10 mouse cellular contexts compared by ENCODE assay signal in genomic region chr10:39624837-39625625, GRCm38 (mm10). TPM values are rescaled to one million over a fixed set of nuclear protein-coding genes. Genes with fewer than 3 reads are reported as not detected.
DNase-seq lines count a peak whose midpoint lies in the region; ATAC-seq and TF ChIP-seq lines count a peak whose summit lies in the region.
"Had no signal": no experiment of that assay in that cellular context is flagged by ENCODE, and none has a peak within 500 bp of the region (broad histone marks: within the 10 kb centered on the region; RNA-seq: fewer than 3 reads in every experiment).

No protein-coding gene starts in this region.

- no peak overlapping the region for H3K4me3 ChIP-seq in kidney, adult 2 months (ENCODE audit: insufficient read depth, low read depth, low read length)
- H3K4me3 ChIP-seq in embryonic facial prominence, embryonic 13.5 days, result no peak overlapping the region
- H3K4me3 ChIP-seq: neural tube, embryonic 15.5 days had no signal

- H3K36me3 ChIP-seq in kidney, adult 2 months (ENCODE audit: control insufficient read depth, insufficient read depth, low read length), result no peaks in the 10 kb centered on the region; the same call in 1 of the 2 replicates
- H3K36me3 ChIP-seq in embryonic facial prominence, embryonic 13.5 days, result peaks cover 20% of the 10 kb centered on the region
- H3K36me3 ChIP-seq: G1E had no signal

- no peak for TF ChIP-seq POLR2A in kidney, adult 2 months (IDR thresholded peaks at IDR 0.05; ENCODE audit: low read depth, low read length)

- H3K9ac ChIP-seq in embryonic facial prominence, embryonic 13.5 days, result no peak overlapping the region
- H3K9ac ChIP-seq: neural tube, embryonic 15.5 days had no signal

- 41% methylated on average over 12 of the region's 12 CpGs for WGBS in kidney, adult 2 months
- 41% methylated on average over 12 of the region's 12 CpGs for WGBS in embryonic facial prominence, embryonic 13.5 days

- TF ChIP-seq CTCF in kidney, adult 2 months (conservative IDR thresholded peaks at IDR 0.05; ENCODE audit: insufficient read depth, insufficient read length, low read depth, low read length), result no peak

- H3K9me3 ChIP-seq in embryonic facial prominence, embryonic 13.5 days, result no peaks in the 10 kb centered on the region
- H3K9me3 ChIP-seq: G1E; neural tube, embryonic 15.5 days had no signal

- H3K27ac ChIP-seq in kidney, adult 2 months (ENCODE audit: insufficient read depth, low read depth, low read length), result peak overlapping the region; percentile 18; the same call in 1 of the 2 replicates
- peak overlapping the region; percentile 80 for H3K27ac ChIP-seq in embryonic facial prominence, embryonic 13.5 days

- no peak for ATAC-seq in embryonic facial prominence, embryonic 13.5 days (ENCODE audit: insufficient number of reproducible peaks, insufficient read depth, low FRiP score, low TSS enrichment, low read depth)
- ATAC-seq in megakaryocyte, adult 5-6 weeks (ENCODE audit: poor library complexity, severe bottlenecking), result peak; percentile 17; the same call in 1 of the 2 replicates
- ATAC-seq in erythroid progenitor cell, adult 5-6 weeks (replicated peaks; ENCODE audit: low FRiP score, poor library complexity, severe bottlenecking), result no peak

- H3K4me1 ChIP-seq in kidney, adult 2 months (ENCODE audit: control insufficient read depth, insufficient read depth, low read length), result peaks cover 28% of the 10 kb centered on the region
- peaks cover 43% of the 10 kb centered on the region for H3K4me1 ChIP-seq in embryonic facial prominence, embryonic 13.5 days

- H3K4me2 ChIP-seq in embryonic facial prominence, embryonic 13.5 days, result no peak overlapping the region
- H3K4me2 ChIP-seq: neural tube, embryonic 15.5 days had no signal

- DNase-seq in kidney, adult 2 months, result peak; percentile 64
- no peak for DNase-seq in kidney, postnatal 14 days
- peak; percentile 62 to 64 for DNase-seq in kidney, postnatal 25 days
- no peak for DNase-seq in frontal cortex, postnatal 25 days (ENCODE audit: low spot score in 2 of 2)
- no peak for DNase-seq in adipocyte (ENCODE audit: low spot score)

- no peaks in the 10 kb centered on the region for H3K27me3 ChIP-seq in kidney, adult 2 months (replicated peaks; ENCODE audit: control insufficient read depth, insufficient read depth, low read length)
- H3K27me3 ChIP-seq in embryonic facial prominence, embryonic 13.5 days, result no peaks in the 10 kb centered on the region
- H3K27me3 ChIP-seq: neural tube, embryonic 15.5 days had no signal

RNA-seq across cellular contexts. Expression of gene Traf3ip2, which starts 12.3 kb away (rescaled TPM):
- 10.4 and 12.8 TPM in 2 replicates for polyA plus RNA-seq in kidney, adult 2 months (2012; rRNA removed)
- 15.8 and 18.1 TPM in 2 replicates for polyA plus RNA-seq in embryonic facial prominence, embryonic 13.5 days (2015; fragmentation: Nextera tagmentation; extraction: Ambion mirVana)
- total RNA-seq in megakaryocyte, adult 5-6 weeks (2015), result 8.8 and 12.3 TPM in 2 replicates
- total RNA-seq in megakaryocyte, adult 5-6 weeks (2017), result 1.7 and 2.9 TPM in 2 replicates
- 2.9 and 3.6 TPM in 2 replicates for total RNA-seq in erythroid progenitor cell, adult 5-6 weeks (2015; ENCODE audit: low replicate concordance)
- total RNA-seq in erythroid progenitor cell, adult 5-6 weeks (2017; ENCODE audit: low replicate concordance), result 0.77 TPM in 1 of 2 replicates, not detected in the other

Comparison
In these comparisons a context has a peak if more than half of its experiments do, and no peak if none do; other contexts are left out.
1. DNase-seq: peak in kidney, adult 2 months (single experiment) and kidney, postnatal 25 days (2 of 2); none in kidney, postnatal 14 days (single experiment), frontal cortex, postnatal 25 days (0 of 2) and adipocyte (single experiment).